Mouse (Mus musculus): ENCODE measurements at regions not wholly inside any gene's neighbourhood (a gene's known extent, or its start where the extent isn't known, plus 50 kb on each side); places are given as distances from the start of the nearest gene placed in this dataset.

- H3K27me3 ChIP-seq (replicated peaks; ENCODE audit: control insufficient read depth, insufficient read depth, low read length), result no peaks in the 10 kb centered on the region
- no peaks in the 10 kb centered on the region for H3K36me3 ChIP-seq (ENCODE audit: control insufficient read depth, insufficient read depth, low read length)
- WGBS, result 41% methylated on average over 8 of the region's 8 CpGs
- TF ChIP-seq POLR2A (IDR thresholded peaks at IDR 0.05; ENCODE audit: low read depth, low read length), result no peak
- no peak for TF ChIP-seq CTCF (conservative IDR thresholded peaks at IDR 0.05; ENCODE audit: insufficient read depth, insufficient read length, low read depth, low read length)
- no peak overlapping the region for H3K4me3 ChIP-seq (ENCODE audit: insufficient read depth, low read depth, low read length)
- DNase-seq, result no peak
- no peak overlapping the region for H3K27ac ChIP-seq (ENCODE audit: insufficient read depth, low read depth, low read length)
- no peaks in the 10 kb centered on the region for H3K4me1 ChIP-seq (ENCODE audit: control insufficient read depth, insufficient read depth, low read length)
Measured at GRCm38 (mm10) chr11:64369516-64369915, 65.6 kb upstream of the Hs3st3a1 start.

GRCm38 (mm10) chr11:64335456-64335855 is 99.7 kb upstream of the Hs3st3a1 start:
- Histone ChIP-seq H3K27me3 (replicated peaks; ENCODE audit: control insufficient read depth, insufficient read depth, low read length) (no peaks in the 10 kb centered on the region), H3K4me3 (ENCODE audit: insufficient read depth, low read depth, low read length) (no peak overlapping the region), H3K4me1 (ENCODE audit: control insufficient read depth, insufficient read depth, low read length) (no peaks in the 10 kb centered on the region), H3K27ac (ENCODE audit: insufficient read depth, low read depth, low read length) (no peak overlapping the region), H3K36me3 (ENCODE audit: control insufficient read depth, insufficient read depth, low read length) (no peaks in the 10 kb centered on the region)
- TF ChIP-seq CTCF (conservative IDR thresholded peaks at IDR 0.05; ENCODE audit: insufficient read depth, insufficient read length, low read depth, low read length), result no peak
- TF ChIP-seq POLR2A (IDR thresholded peaks at IDR 0.05; ENCODE audit: low read depth, low read length), result no peak
- 70% methylated on average over 11 of the region's 11 CpGs for WGBS
- DNase-seq, result no peak

GRCm38 (mm10) chr11:64332406-64332805 is 102.7 kb upstream of the Hs3st3a1 start:
- Histone ChIP-seq H3K4me3 (ENCODE audit: insufficient read depth, low read depth, low read length) (no peak overlapping the region), H3K27ac (ENCODE audit: insufficient read depth, low read depth, low read length) (no peak overlapping the region), H3K27me3 (replicated peaks; ENCODE audit: control insufficient read depth, insufficient read depth, low read length) (no peaks in the 10 kb centered on the region), H3K4me1 (ENCODE audit: control insufficient read depth, insufficient read depth, low read length) (no peaks in the 10 kb centered on the region), H3K36me3 (ENCODE audit: control insufficient read depth, insufficient read depth, low read length) (no peaks in the 10 kb centered on the region)
- 78% methylated on average over 7 of the region's 7 CpGs for WGBS
- no peak for DNase-seq
- TF ChIP-seq CTCF (conservative IDR thresholded peaks at IDR 0.05; ENCODE audit: insufficient read depth, insufficient read length, low read depth, low read length), result no peak
- TF ChIP-seq POLR2A (IDR thresholded peaks at IDR 0.05; ENCODE audit: low read depth, low read length), result no peak

- H3K27me3 ChIP-seq (replicated peaks; ENCODE audit: control insufficient read depth, insufficient read depth, low read length), result no peaks in the 10 kb centered on the region
- H3K36me3 ChIP-seq (ENCODE audit: control insufficient read depth, insufficient read depth, low read length), result no peaks in the 10 kb centered on the region
- no peak overlapping the region for H3K4me3 ChIP-seq (ENCODE audit: insufficient read depth, low read depth, low read length)
- H3K4me1 ChIP-seq (ENCODE audit: control insufficient read depth, insufficient read depth, low read length), result no peaks in the 10 kb centered on the region
- 89% methylated on average over 5 of the region's 5 CpGs for WGBS
- DNase-seq, result no peak
- TF ChIP-seq POLR2A (IDR thresholded peaks at IDR 0.05; ENCODE audit: low read depth, low read length) (no peak), CTCF (conservative IDR thresholded peaks at IDR 0.05; ENCODE audit: insufficient read depth, insufficient read length, low read depth, low read length) (no peak)
- no peak overlapping the region for H3K27ac ChIP-seq (ENCODE audit: insufficient read depth, low read depth, low read length)
Measured at GRCm38 (mm10) chr11:64331811-64332210, 103.3 kb upstream of the Hs3st3a1 start.

GRCm38 (mm10) chr11:64329129-64329528 is 106.0 kb upstream of the Hs3st3a1 start:
- TF ChIP-seq CTCF (conservative IDR thresholded peaks at IDR 0.05; ENCODE audit: insufficient read depth, insufficient read length, low read depth, low read length) (no peak), POLR2A (IDR thresholded peaks at IDR 0.05; ENCODE audit: low read depth, low read length) (no peak)
- DNase-seq, result no peak
- no peak overlapping the region for H3K4me3 ChIP-seq (ENCODE audit: insufficient read depth, low read depth, low read length)
- H3K27me3 ChIP-seq (replicated peaks; ENCODE audit: control insufficient read depth, insufficient read depth, low read length), result no peaks in the 10 kb centered on the region
- WGBS, result 54% methylated on average over 3 of the region's 3 CpGs
- no peaks in the 10 kb centered on the region for H3K4me1 ChIP-seq (ENCODE audit: control insufficient read depth, insufficient read depth, low read length)
- no peak overlapping the region for H3K27ac ChIP-seq (ENCODE audit: insufficient read depth, low read depth, low read length)
- no peaks in the 10 kb centered on the region for H3K36me3 ChIP-seq (ENCODE audit: control insufficient read depth, insufficient read depth, low read length)

GRCm38 (mm10) chr11:64327771-64328170 is 107.4 kb upstream of the Hs3st3a1 start:
- Histone ChIP-seq H3K27ac (ENCODE audit: insufficient read depth, low read depth, low read length) (no peak overlapping the region), H3K4me3 (ENCODE audit: insufficient read depth, low read depth, low read length) (no peak overlapping the region), H3K36me3 (ENCODE audit: control insufficient read depth, insufficient read depth, low read length) (no peaks in the 10 kb centered on the region), H3K27me3 (replicated peaks; ENCODE audit: control insufficient read depth, insufficient read depth, low read length) (no peaks in the 10 kb centered on the region), H3K4me1 (ENCODE audit: control insufficient read depth, insufficient read depth, low read length) (no peaks in the 10 kb centered on the region)
- 84% methylated on average over 3 of the region's 3 CpGs for WGBS
- TF ChIP-seq POLR2A (IDR thresholded peaks at IDR 0.05; ENCODE audit: low read depth, low read length) (no peak), CTCF (conservative IDR thresholded peaks at IDR 0.05; ENCODE audit: insufficient read depth, insufficient read length, low read depth, low read length) (no peak)
- DNase-seq, result no peak

- no peak for TF ChIP-seq CTCF (conservative IDR thresholded peaks at IDR 0.05; ENCODE audit: insufficient read depth, insufficient read length, low read depth, low read length)
- TF ChIP-seq POLR2A (IDR thresholded peaks at IDR 0.05; ENCODE audit: low read depth, low read length), result no peak
- H3K27ac ChIP-seq (ENCODE audit: insufficient read depth, low read depth, low read length), result no peak overlapping the region
- 92% methylated on average over 7 of the region's 7 CpGs for WGBS
- no peak for DNase-seq
- no peaks in the 10 kb centered on the region for H3K36me3 ChIP-seq (ENCODE audit: control insufficient read depth, insufficient read depth, low read length)
- no peaks in the 10 kb centered on the region for H3K27me3 ChIP-seq (replicated peaks; ENCODE audit: control insufficient read depth, insufficient read depth, low read length)
- H3K4me1 ChIP-seq (ENCODE audit: control insufficient read depth, insufficient read depth, low read length), result no peaks in the 10 kb centered on the region
- H3K4me3 ChIP-seq (ENCODE audit: insufficient read depth, low read depth, low read length), result no peak overlapping the region
Measured at GRCm38 (mm10) chr11:64326646-64327045, 108.5 kb upstream of the Hs3st3a1 start.
